13 mouse cellular contexts compared by ENCODE assay signal in genomic region chr2:148047611-148048010, GRCm38 (mm10). TPM values are rescaled to one million over a fixed set of nuclear protein-coding genes. Genes with fewer than 3 reads are reported as not detected.
"Had no signal": no experiment of that assay in that cellular context is flagged by ENCODE, and none has a peak within 500 bp of the region (broad histone marks: within the 10 kb centered on the region; RNA-seq: fewer than 3 reads in every experiment).

No protein-coding gene starts in this region.

- H3K36me3 ChIP-seq: limb, embryonic 10.5 days; neural tube, embryonic 13.5 days had no signal

- H3K4me3 ChIP-seq: left cerebral cortex, adult 2 months; limb, embryonic 10.5 days; neural tube, embryonic 13.5 days had no signal

- H3K9ac ChIP-seq: liver, embryonic 14.5 days; neural tube, embryonic 13.5 days had no signal

- H3K9me3 ChIP-seq: limb, embryonic 10.5 days; neural tube, embryonic 13.5 days had no signal

- DNase-seq: kidney, adult 8-10 months; kidney, postnatal 25 days; thymus, postnatal 4 days had no signal

- H3K4me2 ChIP-seq: neural tube, embryonic 13.5 days had no signal

- ATAC-seq: inflammation-experienced regulatory T-cells, adult 6 months had no signal

- H3K27ac ChIP-seq: left cerebral cortex, adult 2 months; limb, embryonic 10.5 days; liver, embryonic 14.5 days; neural tube, embryonic 13.5 days; stomach, postnatal 0 days had no signal

RNA-seq across cellular contexts. Expression of gene Foxa2, which starts 0.8 kb away (rescaled TPM):
- total RNA-seq: layer of hippocampus, postnatal 25 days; left cerebral cortex, adult 2 months; left cerebral cortex, postnatal 14 days; megakaryocyte progenitor cell, adult 5-6 weeks; monocyte, adult 5-6 weeks had no signal
- polyA plus RNA-seq: inflammation-experienced regulatory T-cells, adult 6 months; limb, embryonic 10.5 days had no signal
